Mouse (Mus musculus): Measurements from ENCODE around the gene Epha2. TPM values are rescaled to one million over a fixed set of nuclear protein-coding genes. Genes with fewer than 3 reads are reported as not detected.

The Epha2 gene
- polyA plus RNA-seq (2011; ENCODE audit: insufficient read depth, insufficient read length, low replicate concordance, missing spikeins), result 5.7 and 14.2 TPM in 2 replicates

GRCm38 (mm10) chr4:141301116-141301553 is at the start of gene Epha2:
Gene Epha2 (plus strand): TSS chr4:141301240.
- under 1% methylated on average over 35 of the region's 35 CpGs for WGBS
- H3K4me3 ChIP-seq (replicated peaks; ENCODE audit: control insufficient read depth, low read depth, low read length), result peak within 1 kb of the TSS; percentile 66
- TF ChIP-seq POLR2A (IDR thresholded peaks at IDR 0.05; ENCODE audit: borderline replicate concordance, control insufficient read depth, low read depth, low read length) (peak; percentile 38; the same call in 1 of the 2 replicates), CTCF (IDR thresholded peaks at IDR 0.05; ENCODE audit: control insufficient read depth, insufficient read depth, low read length) (no peak)
- H3K4me1 ChIP-seq (ENCODE audit: control insufficient read depth, insufficient read depth, low read length), result no peaks in the 10 kb centered on the region
- peak within 1 kb of the TSS; percentile 51 for H3K27ac ChIP-seq (ENCODE audit: control insufficient read depth, insufficient read depth, low read depth, low read length, poor library complexity)

- Histone ChIP-seq H3K27ac (ENCODE audit: control insufficient read depth, insufficient read depth, low read depth, low read length, poor library complexity) (no peak overlapping the region), H3K4me3 (replicated peaks; ENCODE audit: control insufficient read depth, low read depth, low read length) (no peak overlapping the region), H3K4me1 (ENCODE audit: control insufficient read depth, insufficient read depth, low read length) (no peaks in the 10 kb centered on the region)
- TF ChIP-seq CTCF (IDR thresholded peaks at IDR 0.05; ENCODE audit: control insufficient read depth, insufficient read depth, low read length) (no peak), POLR2A (IDR thresholded peaks at IDR 0.05; ENCODE audit: borderline replicate concordance, control insufficient read depth, low read depth, low read length) (no peak)
- 51% methylated on average over 2 of the region's 2 CpGs for WGBS
These were observed 48.4 kb upstream of the Epha2 start for GRCm38 (mm10) chr4:141252641-141253040.

GRCm38 (mm10) chr4:141254234-141254633 is 46.8 kb upstream of the Epha2 start:
- WGBS, result 78% methylated on average over 16 of the region's 16 CpGs
- TF ChIP-seq POLR2A (IDR thresholded peaks at IDR 0.05; ENCODE audit: borderline replicate concordance, control insufficient read depth, low read depth, low read length) (no peak), CTCF (IDR thresholded peaks at IDR 0.05; ENCODE audit: control insufficient read depth, insufficient read depth, low read length) (no peak)

GRCm38 (mm10) chr4:141257440-141257839 is 43.6 kb upstream of the Epha2 start:
- no peak overlapping the region for H3K4me3 ChIP-seq (replicated peaks; ENCODE audit: control insufficient read depth, low read depth, low read length)
- no peaks in the 10 kb centered on the region for H3K4me1 ChIP-seq (ENCODE audit: control insufficient read depth, insufficient read depth, low read length)
- 64% methylated on average over 5 of the region's 5 CpGs for WGBS
- H3K27ac ChIP-seq (ENCODE audit: control insufficient read depth, insufficient read depth, low read depth, low read length, poor library complexity), result no peak overlapping the region
- peak; percentile 65 for TF ChIP-seq CTCF (IDR thresholded peaks at IDR 0.05; ENCODE audit: control insufficient read depth, insufficient read depth, low read length)
- TF ChIP-seq POLR2A (IDR thresholded peaks at IDR 0.05; ENCODE audit: borderline replicate concordance, control insufficient read depth, low read depth, low read length), result no peak

More at GRCm38 (mm10) chr4:141254234-141254633, 46.8 kb upstream of the Epha2 start:
- no peak overlapping the region for H3K27ac ChIP-seq (ENCODE audit: control insufficient read depth, insufficient read depth, low read depth, low read length, poor library complexity)
- H3K4me1 ChIP-seq (ENCODE audit: control insufficient read depth, insufficient read depth, low read length), result no peaks in the 10 kb centered on the region
- H3K4me3 ChIP-seq (replicated peaks; ENCODE audit: control insufficient read depth, low read depth, low read length), result no peak overlapping the region

GRCm38 (mm10) chr4:141259413-141259812 is 41.6 kb upstream of the Epha2 start:
- WGBS, result 79% methylated on average over 12 of the region's 12 CpGs
- H3K27ac ChIP-seq (ENCODE audit: control insufficient read depth, insufficient read depth, low read depth, low read length, poor library complexity), result no peak overlapping the region
- no peak for TF ChIP-seq CTCF (IDR thresholded peaks at IDR 0.05; ENCODE audit: control insufficient read depth, insufficient read depth, low read length)
- TF ChIP-seq POLR2A (IDR thresholded peaks at IDR 0.05; ENCODE audit: borderline replicate concordance, control insufficient read depth, low read depth, low read length), result no peak
- H3K4me3 ChIP-seq (replicated peaks; ENCODE audit: control insufficient read depth, low read depth, low read length), result no peak overlapping the region
- no peaks in the 10 kb centered on the region for H3K4me1 ChIP-seq (ENCODE audit: control insufficient read depth, insufficient read depth, low read length)

GRCm38 (mm10) chr4:141260007-141260723 is 40.9 kb upstream of the Epha2 start:
- TF ChIP-seq CTCF (IDR thresholded peaks at IDR 0.05; ENCODE audit: control insufficient read depth, insufficient read depth, low read length), result no peak
- no peak for TF ChIP-seq POLR2A (IDR thresholded peaks at IDR 0.05; ENCODE audit: borderline replicate concordance, control insufficient read depth, low read depth, low read length)
- WGBS, result 67% methylated on average over 16 of the region's 16 CpGs

GRCm38 (mm10) chr4:141262906-141263637 is 38.0 kb upstream of the Epha2 start:
- 76% methylated on average over 10 of the region's 10 CpGs for WGBS
- H3K4me3 ChIP-seq (replicated peaks; ENCODE audit: control insufficient read depth, low read depth, low read length), result no peak overlapping the region
- TF ChIP-seq CTCF (IDR thresholded peaks at IDR 0.05; ENCODE audit: control insufficient read depth, insufficient read depth, low read length) (no peak), POLR2A (IDR thresholded peaks at IDR 0.05; ENCODE audit: borderline replicate concordance, control insufficient read depth, low read depth, low read length) (no peak)
- no peak overlapping the region for H3K27ac ChIP-seq (ENCODE audit: control insufficient read depth, insufficient read depth, low read depth, low read length, poor library complexity)
- H3K4me1 ChIP-seq (ENCODE audit: control insufficient read depth, insufficient read depth, low read length), result no peaks in the 10 kb centered on the region

More at GRCm38 (mm10) chr4:141260007-141260723, 40.9 kb upstream of the Epha2 start:
- Histone ChIP-seq H3K4me3 (replicated peaks; ENCODE audit: control insufficient read depth, low read depth, low read length) (no peak overlapping the region), H3K27ac (ENCODE audit: control insufficient read depth, insufficient read depth, low read depth, low read length, poor library complexity) (no peak overlapping the region), H3K4me1 (ENCODE audit: control insufficient read depth, insufficient read depth, low read length) (no peaks in the 10 kb centered on the region)

GRCm38 (mm10) chr4:141265979-141266637 is 34.9 kb upstream of the Epha2 start:
- Histone ChIP-seq H3K4me3 (replicated peaks; ENCODE audit: control insufficient read depth, low read depth, low read length) (no peak overlapping the region), H3K27ac (ENCODE audit: control insufficient read depth, insufficient read depth, low read depth, low read length, poor library complexity) (no peak overlapping the region), H3K4me1 (ENCODE audit: control insufficient read depth, insufficient read depth, low read length) (no peaks in the 10 kb centered on the region)
- TF ChIP-seq CTCF (IDR thresholded peaks at IDR 0.05; ENCODE audit: control insufficient read depth, insufficient read depth, low read length) (peak; percentile 36), POLR2A (IDR thresholded peaks at IDR 0.05; ENCODE audit: borderline replicate concordance, control insufficient read depth, low read depth, low read length) (no peak)
- WGBS, result 92% methylated on average over 3 of the region's 3 CpGs
